Mouse (Mus musculus) embryonic fibroblast, embryonic 13.5 days (primary cell): ENCODE results near the gene Gm10031.

Experiments
- CTCF ChIP-seq: IDR thresholded peaks from 2 replicates; pipeline ENCODE4 v1.5.1; 2011; ENCODE audit warnings: mild to moderate bottlenecking, control low read depth, low read length, moderate library complexity, borderline replicate concordance; ENCODE audit not compliant: insufficient read depth
- POLR2A ChIP-seq: IDR thresholded peaks from 2 replicates; pipeline ENCODE4 v1.6.1; 2011; ENCODE audit warnings: low read depth, mild to moderate bottlenecking, control low read depth, low read length, moderate library complexity

GRCm38 (mm10) chr1:156537701-156538100 lies 13.9 kb downstream of the Gm10031 start:
- no peak for TF ChIP-seq CTCF
- TF ChIP-seq POLR2A = no peak
